ENCODE assay signal across 8 mouse cellular contexts in genomic region chr15:98566973-98567277, GRCm38 (mm10). TPM values are rescaled to one million over a fixed set of nuclear protein-coding genes. Genes with fewer than 3 reads are reported as not detected.
A peak's percentile ranks its signal among the peaks of the same experiment; 100 is the strongest.
DNase-seq lines count a peak whose midpoint lies in the region; ATAC-seq and TF ChIP-seq lines count a peak whose summit lies in the region.

No protein-coding gene starts in this region.

- no peak for TF ChIP-seq CTCF in gastrocnemius, adult 2 months (IDR thresholded peaks at IDR 0.05)
- TF ChIP-seq CTCF in testis, adult 2 months (IDR thresholded peaks at IDR 0.05; ENCODE audit: control insufficient read depth, insufficient read depth, insufficient replicate concordance, low read depth, low read length) = no peak
- no peak for TF ChIP-seq CTCF in stomach, postnatal 0 days (IDR thresholded peaks at IDR 0.05; ENCODE audit: low read depth)

- intact Hi-C loops in gastrocnemius, adult 2 months (cut with DNase I) = loop anchor here (5.0 kb wide), 2 partner anchors 35 to 55 kb away; partner anchors contain the start of gene Kansl2
- intact Hi-C loops in gastrocnemius, postnatal 36 days (cut with DNase I) = loop anchor here (5.0 kb wide), 2 partner anchors 35 to 55 kb away; partner anchors contain the start of gene Kansl2
- intact Hi-C loops in left cerebral cortex, postnatal 4 days (cut with DNase I) = no loop called here

- H3K4me2 ChIP-seq in liver, embryonic 11.5 days = peak overlapping the region; percentile 72
- H3K4me2 ChIP-seq in stomach, postnatal 0 days (replicated peaks; ENCODE audit: low read depth) = peak overlapping the region; percentile 63

- ATAC-seq in liver, embryonic 11.5 days (replicated peaks; ENCODE audit: low FRiP score) = no peak
- no peak for ATAC-seq in stomach, postnatal 0 days (ENCODE audit: low FRiP score, low TSS enrichment)

- WGBS in liver, embryonic 11.5 days = under 1% methylated on average over 15 of the region's 15 CpGs
- WGBS in stomach, postnatal 0 days = under 1% methylated on average over 15 of the region's 15 CpGs

- no peaks in the 10 kb centered on the region for H3K27me3 ChIP-seq in testis, adult 2 months (ENCODE audit: control insufficient read depth, insufficient read depth, low read length)
- no peaks in the 10 kb centered on the region for H3K27me3 ChIP-seq in liver, embryonic 11.5 days (replicated peaks; ENCODE audit: control insufficient read depth, insufficient read depth, low read length)
- no peaks in the 10 kb centered on the region for H3K27me3 ChIP-seq in stomach, postnatal 0 days (ENCODE audit: control insufficient read depth, insufficient read depth, low read length)

- no peak for TF ChIP-seq POLR2A in testis, adult 2 months (IDR thresholded peaks at IDR 0.05; ENCODE audit: control insufficient read depth, low read depth, low read length)

- H3K36me3 ChIP-seq in testis, adult 2 months (ENCODE audit: control insufficient read depth, insufficient read depth, low read length) = no peaks in the 10 kb centered on the region; the same call in 1 of the 2 replicates
- H3K36me3 ChIP-seq in liver, embryonic 11.5 days (ENCODE audit: control insufficient read depth, insufficient read depth, low read length) = peaks cover 11% of the 10 kb centered on the region; the same call in 1 of the 2 replicates
- H3K36me3 ChIP-seq in stomach, postnatal 0 days (ENCODE audit: control insufficient read depth, insufficient read depth, low read length) = no peaks in the 10 kb centered on the region

- TF ChIP-seq EP300 in stomach, postnatal 0 days (optimal IDR thresholded peaks at IDR 0.05) = no peak

- peak overlapping the region; percentile 84 for H3K4me3 ChIP-seq in gastrocnemius, adult 2 months
- peak overlapping the region; percentile 96 for H3K4me3 ChIP-seq in testis, adult 2 months (ENCODE audit: control insufficient read depth, low read depth, low read length)
- peak overlapping the region; percentile 92 for H3K4me3 ChIP-seq in liver, embryonic 11.5 days (ENCODE audit: low read depth, low read length)
- H3K4me3 ChIP-seq in stomach, postnatal 0 days (ENCODE audit: low read depth, low read length) = peak overlapping the region; percentile 88

- H3K27ac ChIP-seq in gastrocnemius, adult 2 months = peak overlapping the region; percentile 98
- H3K27ac ChIP-seq in testis, adult 2 months (ENCODE audit: control insufficient read depth, insufficient read depth, low read depth, low read length) = peak overlapping the region; percentile 86
- H3K27ac ChIP-seq in liver, embryonic 11.5 days (ENCODE audit: low read depth, low read length) = peak overlapping the region; percentile 97
- H3K27ac ChIP-seq in stomach, postnatal 0 days (replicated peaks) = peak overlapping the region; percentile 99

- no peaks in the 10 kb centered on the region for H3K9me3 ChIP-seq in liver, embryonic 11.5 days (ENCODE audit: control insufficient read depth, low read length)
- no peaks in the 10 kb centered on the region for H3K9me3 ChIP-seq in stomach, postnatal 0 days (ENCODE audit: control insufficient read depth, low read length)

- H3K9ac ChIP-seq in liver, embryonic 11.5 days (ENCODE audit: low read depth, low read length) = peak overlapping the region; percentile 94
- H3K9ac ChIP-seq in stomach, postnatal 0 days (ENCODE audit: low read length) = peak overlapping the region; percentile 90

- no peak for DNase-seq in gastrocnemius, adult 2 months
- DNase-seq in gastrocnemius, postnatal 36 days = no peak
- DNase-seq in testis, postnatal 10 days (ENCODE audit: low spot score) = no peak
- DNase-seq in liver, embryonic 11.5 days (ENCODE audit: low spot score) = no peak
- no peak for DNase-seq in stomach, postnatal 0 days (ENCODE audit: low spot score)
- DNase-seq in left cerebral cortex, postnatal 4 days = no peak
- no peak for DNase-seq in spleen, postnatal 14 days (ENCODE audit: low spot score in 2 of 2)

- H3K4me1 ChIP-seq in testis, adult 2 months (ENCODE audit: control insufficient read depth, insufficient read depth, low read length) = peaks cover 8% of the 10 kb centered on the region
- H3K4me1 ChIP-seq in liver, embryonic 11.5 days (replicated peaks; ENCODE audit: control insufficient read depth, insufficient read depth, low read length) = peaks cover 17% of the 10 kb centered on the region
- H3K4me1 ChIP-seq in stomach, postnatal 0 days (replicated peaks; ENCODE audit: control insufficient read depth, insufficient read depth) = no peaks in the 10 kb centered on the region

RNA-seq across cellular contexts. Expression of gene Ccnt1, which starts 3.8 kb away (rescaled TPM):
- total RNA-seq in gastrocnemius, adult 2 months (2021) = 10 to 100 TPM; 20.4 to 20.5 TPM
- 10 to 100 TPM; 12.4 to 17.9 TPM for total RNA-seq in gastrocnemius, postnatal 36 days (2021)
- polyA plus RNA-seq in testis, adult 2 months (2012; rRNA removed) = 11.4 and 15.1 TPM in 2 replicates
- 56.0 and 56.3 TPM in 2 replicates for polyA plus RNA-seq in liver, embryonic 11.5 days (2014; fragmentation: Nextera tagmentation; extraction: Ambion mirVana)
- polyA plus RNA-seq in stomach, postnatal 0 days (2015; fragmentation: Nextera tagmentation; extraction: Ambion mirVana) = 20.8 and 23.9 TPM in 2 replicates
- 10 to 100 TPM; 51.5 to 61.1 TPM for total RNA-seq in left cerebral cortex, postnatal 4 days (2021)

RNA-seq across cellular contexts. Expression of gene 4930415O20Rik, which starts 3.9 kb away (rescaled TPM):
- 1 to 10 TPM in 1 of 2 experiments, not detected in 1; 1.2 TPM for total RNA-seq in gastrocnemius, adult 2 months (2021)
- under 1 TPM in 1 of 2 experiments, not detected in 1; 0.87 TPM for total RNA-seq in gastrocnemius, postnatal 36 days (2021)
- 88.1 and 104 TPM in 2 replicates for polyA plus RNA-seq in testis, adult 2 months (2012; rRNA removed)
- 0.55 TPM in 1 of 2 replicates, not detected in the other for polyA plus RNA-seq in liver, embryonic 11.5 days (2014; fragmentation: Nextera tagmentation; extraction: Ambion mirVana)
- polyA plus RNA-seq in stomach, postnatal 0 days (2015; fragmentation: Nextera tagmentation; extraction: Ambion mirVana) = 0.19 and 0.36 TPM in 2 replicates
- not detected for total RNA-seq in left cerebral cortex, postnatal 4 days (2021)

RNA-seq across cellular contexts. Expression of gene Kansl2, which starts 32.9 kb away (rescaled TPM):
- total RNA-seq in gastrocnemius, adult 2 months (2021) = 10 to 100 TPM; 64.7 to 66.3 TPM
- 10 to 100 TPM; 62.2 to 64.5 TPM for total RNA-seq in gastrocnemius, postnatal 36 days (2021)
- polyA plus RNA-seq in testis, adult 2 months (2012; rRNA removed) = 19.8 and 20.1 TPM in 2 replicates
- polyA plus RNA-seq in liver, embryonic 11.5 days (2014; fragmentation: Nextera tagmentation; extraction: Ambion mirVana) = 92.6 and 94.2 TPM in 2 replicates
- polyA plus RNA-seq in stomach, postnatal 0 days (2015; fragmentation: Nextera tagmentation; extraction: Ambion mirVana) = 44.3 and 44.9 TPM in 2 replicates
- 10 to 100 TPM; 72.2 to 77.1 TPM for total RNA-seq in left cerebral cortex, postnatal 4 days (2021)

RNA-seq across cellular contexts. Expression of gene Adcy6, which starts 43.0 kb away (rescaled TPM):
- total RNA-seq in gastrocnemius, adult 2 months (2021) = 10 to 100 TPM; 22.8 to 23.1 TPM
- total RNA-seq in gastrocnemius, postnatal 36 days (2021) = 10 to 100 TPM; 24.2 to 26.7 TPM
- 15.0 and 18.8 TPM in 2 replicates for polyA plus RNA-seq in testis, adult 2 months (2012; rRNA removed)
- 8.3 and 12.3 TPM in 2 replicates for polyA plus RNA-seq in liver, embryonic 11.5 days (2014; fragmentation: Nextera tagmentation; extraction: Ambion mirVana)
- 9.0 and 9.5 TPM in 2 replicates for polyA plus RNA-seq in stomach, postnatal 0 days (2015; fragmentation: Nextera tagmentation; extraction: Ambion mirVana)
- 10 to 100 TPM; 55.1 to 56.6 TPM for total RNA-seq in left cerebral cortex, postnatal 4 days (2021)
